Mouse (Mus musculus) myocyte (in vitro differentiated cells): ENCODE measurements around the gene Rps6ka2.

ENCODE experiments used
- E2F4 ChIP-seq: IDR thresholded peaks from one replicate; pipeline ENCODE4 v1.6.1; 2011; ENCODE audit warnings: mild to moderate bottlenecking, control low read depth, moderate library complexity; ENCODE audit not compliant: insufficient read depth
- POLR2A ChIP-seq: IDR thresholded peaks from one replicate; pipeline ENCODE4 v1.6.1; 2011; ENCODE audit warnings: low read depth, mild to moderate bottlenecking, control low read depth, moderate library complexity; ENCODE audit not compliant: insufficient read length
- POLR2AphosphoS2 ChIP-seq: IDR thresholded peaks from one replicate; pipeline ENCODE4 v1.6.1; 2011; ENCODE audit warnings: low read depth, control low read depth; ENCODE audit not compliant: insufficient read length
- TCF12 ChIP-seq: IDR thresholded peaks from one replicate; pipeline ENCODE4 v1.6.1; 2011; ENCODE audit warnings: mild to moderate bottlenecking, control low read depth; ENCODE audit not compliant: poor library complexity, insufficient read depth, severe bottlenecking
- TCF3 ChIP-seq: IDR thresholded peaks from one replicate; pipeline ENCODE4 v1.6.1; 2011; ENCODE audit warnings: low read depth, control low read depth; ENCODE audit not compliant: insufficient read length
- USF1 ChIP-seq: IDR thresholded peaks from one replicate; pipeline ENCODE4 v1.6.1; 2011; ENCODE audit warnings: low read depth, mild to moderate bottlenecking, control low read depth, moderate library complexity

DNA sequence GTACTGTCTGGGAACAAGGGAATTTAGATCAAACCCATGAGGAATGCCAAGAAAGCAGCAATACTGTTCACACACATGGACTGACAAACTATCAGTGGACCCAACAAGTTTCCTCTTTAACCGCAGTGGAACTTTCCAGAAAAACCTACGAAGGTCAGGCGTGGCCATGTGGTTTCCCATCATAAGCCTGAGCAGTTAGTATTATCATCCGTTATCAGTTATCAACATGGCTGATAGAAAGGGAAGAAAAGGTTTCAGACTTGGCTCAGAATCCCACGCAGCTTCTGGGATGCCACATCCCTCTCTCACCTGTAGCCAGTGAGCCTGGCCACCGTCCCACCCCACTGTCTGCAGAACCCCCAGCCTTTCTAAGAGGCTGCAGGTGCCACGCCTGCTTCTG lies 23.4 kb upstream of the Rps6ka2 start:
- TF ChIP-seq POLR2AphosphoS2 (no peak), POLR2A (no peak), TCF3 (no peak), E2F4 (no peak), USF1 (no peak), TCF12 (no peak)
